Mouse (Mus musculus) ES-Bruce4 (cell line): ENCODE measurements around the gene Xk.

ENCODE experiments used
- CTCF ChIP-seq: IDR thresholded peaks from one replicate; pipeline ENCODE4 v1.8.1; 2011; ENCODE audit warnings: low read depth, low read length
- EP300 ChIP-seq: IDR thresholded peaks from 2 replicates; pipeline ENCODE4 v1.6.1; 2011; ENCODE audit warnings: low read depth, low read length; ENCODE audit not compliant: insufficient read depth
- POLR2A ChIP-seq: IDR thresholded peaks from one replicate; pipeline ENCODE4 v1.8.1; 2011; ENCODE audit warnings: low read length; ENCODE audit not compliant: insufficient read depth

GRCm38 (mm10) chrX:9254901-9255300 lies 17.7 kb upstream of the Xk start:
- TF ChIP-seq CTCF (no peak), POLR2A (no peak), EP300 (no peak)
